Mouse (Mus musculus): ENCODE data around the gene Chaf1a.
"Not testable (repeated sequence)": the region's sequence is repeated elsewhere in the genome, so short reads cannot be mapped to it uniquely, and the experiment has no call there.

Gene Chaf1a

GRCm38 (mm10) chr17:56092794-56093193, 52.6 kb downstream of the Chaf1a start:
- DNase-seq = no peak

GRCm38 (mm10) chr17:56096883-56097282, 56.6 kb downstream of the Chaf1a start:
- DNase-seq = no peak

- no peak for DNase-seq
Observed at GRCm38 (mm10) chr17:56098180-56098579, 57.9 kb downstream of the Chaf1a start.

GRCm38 (mm10) chr17:56098711-56099572, 58.7 kb downstream of the Chaf1a start:
- no peak for DNase-seq

GRCm38 (mm10) chr17:56100811-56101210, 60.6 kb downstream of the Chaf1a start:
- no peak for DNase-seq

- DNase-seq = no peak
Observed at GRCm38 (mm10) chr17:56102158-56102557, 61.9 kb downstream of the Chaf1a start.

- no peak for DNase-seq
Observed at GRCm38 (mm10) chr17:56102927-56103326, 62.7 kb downstream of the Chaf1a start.

- no peak for DNase-seq
Observed at GRCm38 (mm10) chr17:56103465-56104285, 63.4 kb downstream of the Chaf1a start.

GRCm38 (mm10) chr17:56104821-56105220, 64.6 kb downstream of the Chaf1a start:
- not testable (repeated sequence) for DNase-seq

GRCm38 (mm10) chr17:56106436-56106835, 66.2 kb downstream of the Chaf1a start:
- not testable (repeated sequence) for DNase-seq

GRCm38 (mm10) chr17:56106981-56107380, 66.7 kb downstream of the Chaf1a start:
- no peak for DNase-seq

- no peak for DNase-seq
Observed at GRCm38 (mm10) chr17:56107736-56108135, 67.5 kb downstream of the Chaf1a start.

GRCm38 (mm10) chr17:56108334-56109044, 68.2 kb downstream of the Chaf1a start:
- no peak for DNase-seq

- no peak for DNase-seq
Observed at GRCm38 (mm10) chr17:56109219-56110051, 69.2 kb downstream of the Chaf1a start, which contains the start of gene Plin4. TSS of gene Plin4 (minus strand) at chr17:56109803.

GRCm38 (mm10) chr17:56110571-56110970, 70.3 kb downstream of the Chaf1a start:
- DNase-seq = no peak

- DNase-seq = no peak
Observed at GRCm38 (mm10) chr17:56111021-56111420, 70.8 kb downstream of the Chaf1a start.

- DNase-seq = no peak
Observed at GRCm38 (mm10) chr17:56111864-56112263, 71.6 kb downstream of the Chaf1a start.

- DNase-seq = no peak
Observed at GRCm38 (mm10) chr17:56112743-56113142, 72.5 kb downstream of the Chaf1a start.

- no peak for DNase-seq
Observed at GRCm38 (mm10) chr17:56116193-56116592, 76.0 kb downstream of the Chaf1a start.

- DNase-seq = no peak
Observed at GRCm38 (mm10) chr17:56117251-56117710, 77.0 kb downstream of the Chaf1a start, which contains the start of gene Plin5. TSS of gene Plin5 (minus strand) at chr17:56117596.

GRCm38 (mm10) chr17:56119431-56119830, 79.2 kb downstream of the Chaf1a start:
- DNase-seq = no peak

All from right cerebral cortex, postnatal 25 days (tissue).